Mouse (Mus musculus): Measurements from ENCODE around the gene Fxyd1.
A peak's percentile ranks its signal among the peaks of the same experiment; 100 is the strongest.

Fxyd1 gene

GRCm38 (mm10) chr7:31052251-31052635 is 4.8 kb downstream of the Fxyd1 start:
- peak in 1 of 2 experiments; percentile 33 for DNase-seq

- peak; percentile 76 to 78 for DNase-seq
Measured at GRCm38 (mm10) chr7:31051321-31052021, 5.5 kb downstream of the Fxyd1 start, which contains the start of gene Fxyd7. Gene Fxyd7, minus strand, starts transcription at chr7:31051467.

- DNase-seq: peak; percentile 69 to 74
Measured at GRCm38 (mm10) chr7:31050921-31051320, 6.1 kb downstream of the Fxyd1 start.

- peak; percentile 38 to 55 for DNase-seq
Measured at GRCm38 (mm10) chr7:31050487-31050886, 6.5 kb downstream of the Fxyd1 start.

GRCm38 (mm10) chr7:31049846-31050281 is 7.1 kb downstream of the Fxyd1 start:
- DNase-seq: peak; percentile 79 to 85

- peak; percentile 90 to 91 for DNase-seq
Measured at GRCm38 (mm10) chr7:31049135-31049845, 7.7 kb downstream of the Fxyd1 start.

GRCm38 (mm10) chr7:31042431-31042910 is 14.5 kb downstream of the Fxyd1 start, which contains the start of gene Fxyd5:
Gene Fxyd5, minus strand, starts transcription at chr7:31042481.
- DNase-seq: no peak

- no peak for DNase-seq
Measured at GRCm38 (mm10) chr7:31041662-31042315, 15.2 kb downstream of the Fxyd1 start.

GRCm38 (mm10) chr7:31041023-31041407 is 16.0 kb downstream of the Fxyd1 start:
- no peak for DNase-seq

- DNase-seq: no peak
Measured at GRCm38 (mm10) chr7:31040281-31041022, 16.5 kb downstream of the Fxyd1 start.

- DNase-seq: no peak
Measured at GRCm38 (mm10) chr7:31039011-31039410, 18.0 kb downstream of the Fxyd1 start.

GRCm38 (mm10) chr7:31037675-31038074 is 19.3 kb downstream of the Fxyd1 start:
- DNase-seq: no peak

GRCm38 (mm10) chr7:31036917-31037316 is 20.1 kb downstream of the Fxyd1 start:
- no peak for DNase-seq

- DNase-seq: no peak
Measured at GRCm38 (mm10) chr7:31035291-31035690, 21.7 kb downstream of the Fxyd1 start.

GRCm38 (mm10) chr7:31034789-31035188 is 22.2 kb downstream of the Fxyd1 start:
- DNase-seq: peak in 1 of 2 experiments; percentile 31

GRCm38 (mm10) chr7:31033409-31034165 is 23.4 kb downstream of the Fxyd1 start:
- DNase-seq: no peak

- no peak for DNase-seq
Measured at GRCm38 (mm10) chr7:31031731-31032130, 25.3 kb downstream of the Fxyd1 start.

- no peak for DNase-seq
Measured at GRCm38 (mm10) chr7:31030717-31031116, 26.3 kb downstream of the Fxyd1 start.

GRCm38 (mm10) chr7:31028609-31029008 is 28.4 kb downstream of the Fxyd1 start:
- DNase-seq: no peak

- peak; percentile 66 to 69 for DNase-seq
Measured at GRCm38 (mm10) chr7:31017104-31017901, 39.7 kb downstream of the Fxyd1 start.

GRCm38 (mm10) chr7:31012971-31013370 is 44.0 kb downstream of the Fxyd1 start:
- peak; percentile 66 to 73 for DNase-seq

Measured in cerebellum, postnatal 10 days (tissue).